Mouse (Mus musculus) small intestine, adult 2 months (tissue): Measurements from ENCODE around the gene Insrr.

Experiments used
- CTCF ChIP-seq: fragments of 200-500 bp; IDR thresholded peaks from 2 replicates; pipeline ENCODE4 v1.5.1; 2012; ENCODE audit warnings: low read depth, mild to moderate bottlenecking, control low read depth, inconsistent platforms, low read length, moderate library complexity, mixed read lengths; ENCODE audit not compliant: insufficient replicate concordance, insufficient read length; ENCODE audit errors: extremely low read depth
- POLR2A ChIP-seq: fragments of 200-500 bp; IDR thresholded peaks from 2 replicates; pipeline ENCODE4 v1.6.1; 2012; ENCODE audit warnings: low read depth, mild to moderate bottlenecking, control low read depth, inconsistent platforms, low read length, moderate library complexity

GRCm38 (mm10) chr3:87847680-87848079 lies 50.9 kb downstream of the Insrr start:
- no peak for TF ChIP-seq CTCF
- no peak for TF ChIP-seq POLR2A
